Mouse (Mus musculus) G1E-ER4 (cell line): ENCODE measurements at regions not wholly inside any gene's neighbourhood (a gene's known extent, or its start where the extent isn't known, plus 50 kb on each side); places are given as distances from the start of the nearest gene placed in this dataset.

ENCODE experiments used
- GATA1 ChIP-seq: IDR thresholded peaks from one replicate; pipeline ENCODE4 v1.8.0; 2012; ENCODE audit warnings: low read length, inconsistent platforms

- no peak for TF ChIP-seq GATA1
These were observed 114.7 kb upstream of the Sp4 start for GRCm38 (mm10) chr12:118415956-118416355.

- no peak for TF ChIP-seq GATA1
These were observed 110.7 kb upstream of the Sp4 start for GRCm38 (mm10) chr12:118411767-118412430.

GRCm38 (mm10) chr12:118410917-118411316, 109.7 kb upstream of the Sp4 start:
- no peak for TF ChIP-seq GATA1

DNA sequence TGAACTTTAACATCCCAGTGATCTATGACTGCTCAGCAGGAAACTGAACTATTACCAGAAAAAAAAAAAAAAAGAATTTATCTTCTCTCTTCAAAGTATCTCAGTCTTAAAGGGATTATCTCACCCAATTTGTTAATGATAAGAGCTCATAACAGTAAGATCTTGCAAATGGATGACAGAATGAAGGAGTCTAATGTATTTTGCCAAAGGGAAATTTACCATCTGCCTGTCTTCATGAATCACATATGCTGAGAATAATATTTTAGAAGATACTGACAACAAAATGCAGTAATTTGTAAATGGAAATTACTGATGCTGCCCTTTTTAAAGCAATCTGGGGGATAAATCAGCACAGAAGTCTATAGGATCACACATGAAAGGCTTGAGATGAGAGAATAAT, 103.9 kb upstream of the Sp4 start:
- no peak for TF ChIP-seq GATA1

- no peak for TF ChIP-seq GATA1
These were observed 102.9 kb upstream of the Sp4 start for GRCm38 (mm10) chr12:118404171-118404570.

- TF ChIP-seq GATA1 = no peak
These were observed 102.4 kb upstream of the Sp4 start for GRCm38 (mm10) chr12:118403519-118404087.

GRCm38 (mm10) chr12:118401377-118401776, 100.1 kb upstream of the Sp4 start:
- TF ChIP-seq GATA1 = no peak

DNA sequence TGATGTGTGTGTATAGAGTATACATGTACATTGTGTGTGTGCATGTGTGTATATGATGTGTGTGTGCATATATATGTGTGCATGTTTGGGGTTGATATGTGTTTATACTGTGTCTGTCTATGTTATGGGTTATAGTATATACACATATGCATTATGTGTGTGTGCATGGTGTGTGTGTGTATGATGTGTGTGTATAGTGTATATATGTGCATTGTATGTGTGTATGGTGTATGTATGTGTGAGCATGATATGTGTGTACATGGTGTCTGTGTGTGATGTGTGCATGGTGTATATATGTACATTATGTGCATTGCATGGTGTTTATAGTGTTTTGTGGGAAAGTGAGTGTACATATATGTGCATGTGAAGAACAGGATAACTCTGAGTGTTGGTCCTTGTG, 90.4 kb upstream of the Sp4 start:
- TF ChIP-seq GATA1 = no peak

GRCm38 (mm10) chr12:118381013-118381412, 79.8 kb upstream of the Sp4 start:
- no peak for TF ChIP-seq GATA1

DNA sequence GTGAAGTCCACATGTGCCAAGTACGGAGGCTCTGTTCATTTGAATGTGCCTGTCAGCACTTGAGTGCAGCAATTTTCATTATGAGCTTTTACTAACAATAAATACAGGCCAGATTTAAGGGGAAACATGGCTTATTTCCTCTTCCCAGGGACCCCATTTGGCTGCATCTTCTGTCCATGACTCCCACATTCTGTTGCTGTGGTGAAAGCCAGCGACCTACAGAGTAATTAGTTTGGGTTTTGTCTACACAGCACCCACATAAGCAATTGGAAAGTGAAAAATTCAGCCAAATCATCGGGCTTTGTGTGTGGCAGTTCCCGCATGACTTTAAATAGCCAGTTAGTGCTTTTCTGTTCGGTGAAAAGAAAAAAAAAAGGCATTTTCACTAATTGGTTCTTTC, 76.7 kb upstream of the Sp4 start:
- TF ChIP-seq GATA1 = no peak

GRCm38 (mm10) chr12:118376521-118377493, 75.6 kb upstream of the Sp4 start:
- TF ChIP-seq GATA1 = no peak

DNA sequence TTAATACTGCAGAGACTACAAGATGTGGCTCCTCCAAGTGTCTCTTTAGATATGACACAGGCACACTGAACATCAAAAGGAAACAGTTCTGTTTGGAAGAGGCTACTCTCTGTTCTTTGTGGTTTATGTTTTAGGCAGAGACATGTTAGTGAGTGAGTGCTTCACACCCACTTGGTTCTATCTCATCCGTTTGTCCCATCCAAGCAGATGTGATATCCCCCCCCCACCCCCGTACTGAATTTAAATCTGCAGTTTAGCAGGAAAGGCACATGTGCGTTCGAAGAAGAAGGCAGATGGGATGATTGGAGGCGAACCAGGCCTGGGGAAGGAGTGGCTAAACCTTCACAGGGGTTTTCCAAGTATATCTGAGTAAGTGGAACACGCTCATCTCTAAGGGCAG, 72.0 kb upstream of the Sp4 start:
- no peak for TF ChIP-seq GATA1

DNA sequence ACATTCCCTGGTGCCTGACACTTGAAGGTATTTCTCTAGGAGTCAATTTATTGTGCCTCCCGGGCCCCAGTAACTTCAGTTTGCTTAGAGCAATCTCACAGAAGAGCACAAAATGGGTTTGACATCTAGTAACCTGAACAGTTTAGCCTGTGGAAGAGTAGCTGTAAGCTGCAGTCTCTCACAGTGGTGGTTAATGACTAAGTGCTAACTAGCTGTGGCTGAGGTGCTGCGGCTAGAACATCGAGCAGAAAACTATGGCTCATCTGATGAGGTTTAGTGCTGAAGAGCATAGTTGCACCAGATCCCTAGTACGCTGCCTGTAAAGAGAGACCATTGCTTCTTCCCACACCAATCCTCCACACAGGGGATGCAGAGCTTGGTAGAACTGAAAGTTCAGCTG, 70.7 kb upstream of the Sp4 start:
- no peak for TF ChIP-seq GATA1

DNA sequence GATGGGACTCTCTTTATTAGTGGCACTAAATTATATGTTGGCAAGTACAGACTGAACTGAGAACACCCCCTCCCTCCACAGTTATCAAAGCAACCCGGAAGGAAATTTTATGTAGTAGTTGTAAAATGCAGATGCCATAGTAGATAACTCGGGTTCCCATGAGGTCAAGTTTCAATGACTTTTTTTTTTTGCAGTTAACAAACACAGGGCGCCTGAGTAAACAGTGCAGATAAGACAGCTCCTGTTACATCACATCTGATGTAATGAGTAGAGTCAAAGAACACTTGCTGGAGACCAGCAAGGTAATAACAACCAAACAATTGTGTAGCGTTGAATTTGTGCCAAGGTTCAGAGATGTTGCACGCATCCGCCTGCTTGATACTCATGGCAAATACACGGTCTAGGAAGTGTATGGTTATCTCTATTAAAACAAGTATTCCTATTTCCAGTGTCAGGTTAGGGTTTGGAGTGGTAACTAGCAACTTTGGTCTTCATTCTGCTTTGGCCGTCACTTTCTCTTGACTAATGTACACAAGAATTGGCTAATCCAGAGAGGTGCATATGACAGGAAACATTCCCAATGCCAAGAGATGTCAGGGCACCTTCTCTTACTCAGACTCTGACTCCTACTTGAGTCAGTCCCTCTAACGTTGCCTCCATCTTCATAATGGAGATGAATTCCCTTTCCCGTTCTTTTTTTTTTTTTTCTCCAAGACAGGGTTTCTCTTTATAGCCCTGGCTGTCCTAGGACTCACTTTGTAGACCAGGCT, 66.3 kb upstream of the Sp4 start:
- peak; percentile 25 for TF ChIP-seq GATA1

DNA sequence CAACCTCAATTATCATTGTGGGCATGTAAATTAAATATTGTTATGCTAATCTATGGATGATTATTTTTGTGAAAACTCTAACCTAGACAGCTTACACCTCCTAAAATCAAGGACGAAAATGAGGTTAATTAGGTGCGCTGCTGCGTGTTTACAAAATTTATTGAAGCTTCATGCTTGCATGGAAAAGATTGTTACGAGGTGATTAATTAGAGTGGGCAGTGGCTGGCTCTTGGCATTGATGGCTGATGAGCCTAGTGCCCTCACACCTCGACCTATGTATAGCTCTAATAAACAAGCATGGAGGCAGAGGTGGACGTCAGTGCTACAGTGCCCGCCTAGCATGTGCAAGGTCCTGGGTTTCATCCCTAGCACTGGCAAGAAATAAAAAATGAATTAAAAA, 51.6 kb upstream of the Sp4 start:
- TF ChIP-seq GATA1 = no peak

GRCm38 (mm10) chr12:118351421-118351820, 50.2 kb upstream of the Sp4 start:
- no peak for TF ChIP-seq GATA1
